In the genomic region with DNA sequence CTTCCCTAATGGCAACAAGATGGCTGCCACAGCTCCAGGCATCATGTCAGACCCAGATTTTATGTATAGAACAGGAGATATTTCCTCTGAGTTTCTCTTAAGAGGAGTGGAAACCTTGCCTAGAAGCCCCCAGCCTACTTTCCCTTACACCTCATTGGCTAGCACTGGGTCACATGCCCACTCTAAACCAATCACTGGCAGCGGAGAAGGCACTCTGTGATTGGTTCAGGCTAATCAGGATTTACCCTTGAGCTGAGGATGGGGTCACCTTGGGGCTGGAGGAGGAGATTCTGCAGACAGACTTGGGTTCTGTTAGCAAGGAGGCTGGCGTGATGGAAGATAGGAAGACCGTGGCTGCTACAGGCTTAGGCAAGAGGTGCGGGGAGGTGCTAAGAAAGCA, we compare ENCODE assay signal across 23 mouse cellular contexts. TPM values are rescaled to one million over a fixed set of nuclear protein-coding genes. Genes with fewer than 3 reads are reported as not detected.
DNase-seq lines count a peak whose midpoint lies in the region; TF ChIP-seq lines count a peak whose summit lies in the region.
"Had no signal": no experiment of that assay in that cellular context is flagged by ENCODE, and none has a peak within 500 bp of the region (broad histone marks: within the 10 kb centered on the region; RNA-seq: fewer than 3 reads in every experiment).

No protein-coding gene starts in this region.

- TF ChIP-seq CTCF in C2C12 (IDR thresholded peaks at IDR 0.05; ENCODE audit: control insufficient read depth, insufficient read depth, insufficient read length): no peak
- no peak for TF ChIP-seq CTCF in CH12.LX (conservative IDR thresholded peaks at IDR 0.05 in 1 of 2, IDR thresholded peaks at IDR 0.05 in 1 of 2; ENCODE audit: low read depth in 2 of 2, low read length in 2 of 2)
- TF ChIP-seq CTCF in MEL (IDR thresholded peaks at IDR 0.05 in 2 of 3, conservative IDR thresholded peaks at IDR 0.05 in 1 of 3; ENCODE audit: control insufficient read depth in 1 of 3, insufficient read depth in 1 of 3, low read depth in 2 of 3, low read length in 3 of 3, poor library complexity in 1 of 3, severe bottlenecking in 1 of 3): no peak

- no peak for DNase-seq in CH12.LX (ENCODE audit: extremely low read depth)
- peak; percentile 19 for DNase-seq in MEL (ENCODE audit: low read depth, low spot score)
- DNase-seq in left cerebral cortex, adult 8-10 months (ENCODE audit: low spot score in 2 of 2): no peak
- DNase-seq in urinary bladder, adult 18-20 months (ENCODE audit: low spot score in 2 of 2): no peak
- DNase-seq in spleen, adult 12 weeks (ENCODE audit: low spot score): no peak
- DNase-seq: adrenal gland, postnatal 10 days; adrenal gland, postnatal 36 days; cerebellum, adult 18-20 months; cerebellum, adult 9-10 months; cerebellum, postnatal 14 days; gastrocnemius, postnatal 36 days; heart, adult 2 months; heart, postnatal 10 days; heart, postnatal 36 days; kidney, adult 11 months had no signal

- in situ Hi-C loops in CH12.LX (cut with MboI; ENCODE audit: low pct_ligation_motif_present, low pct_unique_long_range_greater_than_20kb, low sequenced_read_pairs): no loop called here

- dilution Hi-C loops in CH12.LX (cut with MboI; ENCODE audit: extremely low pct_ligation_motif_present, extremely low pct_unique_long_range_greater_than_20kb, low sequenced_read_pairs): no loop called here

- TF ChIP-seq EP300 in CH12.LX (IDR thresholded peaks at IDR 0.05; ENCODE audit: low read length) (no peak), MEL (IDR thresholded peaks at IDR 0.05; ENCODE audit: low read depth in 1 of 2, low read length in 2 of 2) (no peak)

- H3K4me3 ChIP-seq in C2C12 (ENCODE audit: insufficient read depth, poor library complexity, severe bottlenecking): no peak overlapping the region
- H3K4me3 ChIP-seq in CH12.LX (replicated peaks in 1 of 3; ENCODE audit: low read depth in 2 of 3, low read length in 2 of 3, poor library complexity in 1 of 3): no peak overlapping the region
- no peak overlapping the region for H3K4me3 ChIP-seq in MEL (ENCODE audit: control insufficient read depth in 1 of 2, insufficient read depth in 1 of 2, low read depth in 2 of 2, low read length in 2 of 2)
- H3K4me3 ChIP-seq: embryonic facial prominence, embryonic 12.5 days; embryonic facial prominence, embryonic 15.5 days; heart, adult 2 months; heart, embryonic 12.5 days; heart, embryonic 15.5 days; hindbrain, embryonic 10.5 days; hindbrain, embryonic 13.5 days; intestine, embryonic 15.5 days had no signal

- H3ac ChIP-seq in C2C12 (ENCODE audit: control insufficient read depth, insufficient read length, low read depth): no peak overlapping the region

- no peak overlapping the region for H3K4me2 ChIP-seq in CH12.LX (ENCODE audit: insufficient read depth, low read depth, poor library complexity, severe bottlenecking)
- H3K4me2 ChIP-seq: embryonic facial prominence, embryonic 12.5 days; embryonic facial prominence, embryonic 15.5 days; heart, embryonic 12.5 days; heart, embryonic 15.5 days; hindbrain, embryonic 13.5 days; intestine, embryonic 15.5 days had no signal

- H3K4me1 ChIP-seq in CH12.LX (ENCODE audit: control insufficient read depth in 1 of 2, insufficient read depth in 2 of 2) (peaks cover 0 to 3% of the 10 kb centered on the region in 2 experiments; a peak in 1 of 4 replicates), MEL (ENCODE audit: control insufficient read depth in 1 of 2, insufficient read depth in 2 of 2, low read length in 2 of 2) (no peaks in the 10 kb centered on the region)
- H3K4me1 ChIP-seq: embryonic facial prominence, embryonic 12.5 days; embryonic facial prominence, embryonic 15.5 days; heart, embryonic 15.5 days; intestine, embryonic 15.5 days had no signal

- H3K36me3 ChIP-seq in C2C12 (ENCODE audit: control insufficient read depth, insufficient read depth): no peaks in the 10 kb centered on the region
- H3K36me3 ChIP-seq in CH12.LX (replicated peaks in 1 of 2; ENCODE audit: control insufficient read depth in 1 of 2, insufficient read depth in 1 of 2, low read length in 1 of 2): no peaks in the 10 kb centered on the region
- no peaks in the 10 kb centered on the region for H3K36me3 ChIP-seq in MEL (ENCODE audit: control insufficient read depth in 1 of 2, insufficient read depth in 2 of 2, low read length in 2 of 2)
- H3K36me3 ChIP-seq: embryonic facial prominence, embryonic 12.5 days; embryonic facial prominence, embryonic 15.5 days; heart, embryonic 12.5 days; heart, embryonic 15.5 days; hindbrain, embryonic 10.5 days; hindbrain, embryonic 13.5 days; intestine, embryonic 15.5 days had no signal

- H3K79me3 ChIP-seq in C2C12 (ENCODE audit: low read depth): no peaks in the 10 kb centered on the region

- peaks cover 92% of the 10 kb centered on the region for H3K27me3 ChIP-seq in C2C12 (ENCODE audit: control insufficient read depth, insufficient read depth, insufficient read length)
- H3K27me3 ChIP-seq in CH12.LX (replicated peaks): peaks cover 97% of the 10 kb centered on the region
- peaks cover 0 to 9% of the 10 kb centered on the region in 2 experiments; a peak in 2 of 4 replicates for H3K27me3 ChIP-seq in MEL (ENCODE audit: control insufficient read depth in 1 of 2, insufficient read depth in 2 of 2, low read length in 2 of 2)
- H3K27me3 ChIP-seq: heart, embryonic 12.5 days; heart, embryonic 15.5 days; hindbrain, embryonic 13.5 days had no signal

- H3K9me3 ChIP-seq in CH12.LX (replicated peaks; ENCODE audit: low read length): no peaks in the 10 kb centered on the region
- H3K9me3 ChIP-seq in MEL (replicated peaks; ENCODE audit: insufficient read depth, low read length): no peaks in the 10 kb centered on the region
- H3K9me3 ChIP-seq: embryonic facial prominence, embryonic 12.5 days; embryonic facial prominence, embryonic 15.5 days; heart, embryonic 12.5 days; heart, embryonic 15.5 days; hindbrain, embryonic 10.5 days; hindbrain, embryonic 13.5 days; intestine, embryonic 15.5 days had no signal

- no peak for TF ChIP-seq RAD21 in CH12.LX (IDR thresholded peaks at IDR 0.05; ENCODE audit: low read depth, low read length)
- no peak for TF ChIP-seq RAD21 in MEL (IDR thresholded peaks at IDR 0.05; ENCODE audit: low read depth, low read length)

- H3K27ac ChIP-seq in CH12.LX (ENCODE audit: insufficient read depth, low read depth) (no peak overlapping the region), MEL (ENCODE audit: control insufficient read depth, low read depth, low read length) (no peak overlapping the region)
- H3K27ac ChIP-seq: embryonic facial prominence, embryonic 12.5 days; embryonic facial prominence, embryonic 15.5 days; heart, adult 2 months; heart, embryonic 15.5 days; hindbrain, embryonic 10.5 days; hindbrain, embryonic 13.5 days; intestine, embryonic 15.5 days had no signal

- TF ChIP-seq POLR2A in CH12.LX (IDR thresholded peaks at IDR 0.05; ENCODE audit: low read depth, low read length): no peak
- TF ChIP-seq POLR2A in MEL (IDR thresholded peaks at IDR 0.05; ENCODE audit: control insufficient read depth in 1 of 2, insufficient read depth in 1 of 2, low read depth in 1 of 2, low read length in 2 of 2, poor library complexity in 1 of 2): no peak

- H3K79me2 ChIP-seq in C2C12 (ENCODE audit: control insufficient read depth, insufficient read depth) (no peaks in the 10 kb centered on the region), CH12.LX (replicated peaks; ENCODE audit: control insufficient read depth, extremely low read depth, insufficient read depth, poor library complexity, severe bottlenecking) (no peaks in the 10 kb centered on the region), MEL (ENCODE audit: control insufficient read depth, insufficient read depth, low read length, poor library complexity) (no peaks in the 10 kb centered on the region)

- H3K9ac ChIP-seq in CH12.LX (ENCODE audit: insufficient read depth, low read depth): no peak overlapping the region
- no peak overlapping the region for H3K9ac ChIP-seq in MEL (ENCODE audit: control insufficient read depth, low read depth, low read length, poor library complexity, severe bottlenecking)
- H3K9ac ChIP-seq: embryonic facial prominence, embryonic 12.5 days; embryonic facial prominence, embryonic 15.5 days; heart, embryonic 12.5 days; heart, embryonic 15.5 days; hindbrain, embryonic 13.5 days; intestine, embryonic 15.5 days had no signal

TF ChIP-seq in C2C12, 6 proteins besides CTCF, POLR2A, EP300 and RAD21:
- TF ChIP-seq CEBPB (IDR thresholded peaks at IDR 0.05; ENCODE audit: low read depth): no peak
- no peak for TF ChIP-seq MAX (IDR thresholded peaks at IDR 0.05)
- no peak for TF ChIP-seq MYOG (IDR thresholded peaks at IDR 0.05; ENCODE audit: control insufficient read depth, extremely low read depth, insufficient read length)
- peak; percentile 40 for TF ChIP-seq USF1 (IDR thresholded peaks at IDR 0.05; ENCODE audit: low read depth)
- no peak for TF ChIP-seq FOSL1 (IDR thresholded peaks at IDR 0.05; ENCODE audit: insufficient read depth, low read length, poor library complexity, severe bottlenecking)

TF ChIP-seq in CH12.LX, 34 proteins besides CTCF, POLR2A, EP300 and RAD21 (continues in another document):
- TF ChIP-seq MYC (IDR thresholded peaks at IDR 0.05; ENCODE audit: low read depth, low read length): no peak
- no peak for TF ChIP-seq UBTF (IDR thresholded peaks at IDR 0.05; ENCODE audit: low read depth, low read length)
- no peak for TF ChIP-seq JUN (IDR thresholded peaks at IDR 0.05; ENCODE audit: insufficient read depth, low read depth, low read length)
- TF ChIP-seq CHD2 (IDR thresholded peaks at IDR 0.05; ENCODE audit: low read length): no peak
- TF ChIP-seq USF2 (conservative IDR thresholded peaks at IDR 0.05; ENCODE audit: low read depth, low read length): peak; percentile 83
- TF ChIP-seq MAX (IDR thresholded peaks at IDR 0.05; ENCODE audit: low read length): peak; percentile 42; the same call in 1 of the 2 replicates

TF ChIP-seq in MEL, 35 proteins besides CTCF, POLR2A, EP300 and RAD21 (continues in another document):
- TF ChIP-seq USF2 (IDR thresholded peaks at IDR 0.05; ENCODE audit: borderline replicate concordance in 1 of 2, insufficient read depth in 1 of 2, low read depth in 1 of 2, low read length in 2 of 2): peak in 1 of 2 experiments; percentile 30; a peak in 1 of 4 replicates
- TF ChIP-seq TAL1 (IDR thresholded peaks at IDR 0.05; ENCODE audit: low read length): no peak
- no peak for TF ChIP-seq ZKSCAN1 (IDR thresholded peaks at IDR 0.05; ENCODE audit: low read depth, low read length)
- no peak for TF ChIP-seq ZC3H11A (IDR thresholded peaks at IDR 0.05; ENCODE audit: low read depth, low read length)
- TF ChIP-seq MAZ (IDR thresholded peaks at IDR 0.05; ENCODE audit: low read depth, low read length): no peak
- no peak for TF ChIP-seq GABPA (IDR thresholded peaks at IDR 0.05; ENCODE audit: low read depth, low read length)

RNA-seq across cellular contexts. Expression of a gene that starts 10.0 kb away (rescaled TPM):
- 0.01 TPM for polyA plus RNA-seq in C2C12 (2012; fragmentation: generic; extraction: Trizol)
- total RNA-seq in CH12.LX (2012; rRNA removed): 0.04 TPM in 1 of 2 replicates, not detected in the other
- not detected in 2 replicates for total RNA-seq in CH12.LX (2014; rRNA removed)
- polyA plus RNA-seq in CH12.LX (2012; ENCODE audit: insufficient read length, low read depth): not detected in 2 replicates
- total RNA-seq in MEL (2012; rRNA removed): 0.20 TPM in 1 of 2 replicates, not detected in the other
- polyA plus RNA-seq in MEL (2012; ENCODE audit: insufficient read depth in 1 of 2, insufficient read length in 2 of 2, low read depth in 1 of 2, low replicate concordance in 2 of 2, missing spikeins in 1 of 2): under 1 TPM in 1 of 2 experiments, not detected in 1; 0.67 TPM
- total RNA-seq in left cerebral cortex, adult 8-10 months (2022): 10 to 100 TPM; 37.3 to 49.0 (median 44.8) TPM

Comparison
In these comparisons a context has a peak if more than half of its experiments do, and no peak if none do; other contexts are left out.
1. RNA of a gene that starts 10.0 kb away (total RNA-seq): 37.3 to 49.0 TPM in left cerebral cortex, adult 8-10 months; 0.20 TPM in MEL and 0.04 TPM in CH12.LX; every median in the first group is over 10 times any median in the second.